Mouse (Mus musculus): Measurements from ENCODE around the gene Mrpl51.

DNA sequence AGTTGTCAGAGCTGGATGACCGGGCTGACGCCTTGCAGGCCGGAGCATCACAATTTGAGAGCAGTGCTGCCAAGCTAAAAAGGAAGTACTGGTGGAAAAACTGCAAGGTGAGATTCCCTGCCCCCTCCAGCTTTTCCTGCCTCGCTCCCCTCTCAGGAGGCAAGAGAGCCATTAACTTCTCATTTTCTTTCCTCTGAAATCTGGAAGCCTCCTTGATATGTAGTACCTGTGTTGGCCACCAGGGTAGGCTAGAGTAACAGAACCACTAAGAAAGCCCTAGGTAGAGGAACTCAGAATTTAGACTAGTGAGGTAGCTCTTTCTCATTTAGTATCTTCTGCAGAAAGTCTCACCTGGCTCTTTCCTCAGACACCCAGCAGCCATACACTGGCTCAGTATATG is 27.4 kb downstream of the Mrpl51 start:
- TF ChIP-seq CTCF (IDR thresholded peaks at IDR 0.05; ENCODE audit: low read depth, low read length) (no peak), POLR2A (IDR thresholded peaks at IDR 0.05; ENCODE audit: borderline replicate concordance, low read depth, low read length) (no peak)
